Mouse (Mus musculus) frontal cortex, adult 2 months (tissue): ENCODE results near the gene Cntd1. TPM values are rescaled to one million over a fixed set of nuclear protein-coding genes. Genes with fewer than 3 reads are reported as not detected.

Experiments used
- DNase-seq, 2 experiments: peaks; one replicate each; pipeline ENCODE4 v3.0.0; 2022; ENCODE audit warnings: low spot score in 1 of 2; ENCODE audit errors: extremely low spot score in 1 of 2
- polyA plus RNA-seq: library from polyadenylated mRNA; depleted of rRNA; stranded (reverse); fragments of >200 nt; gene quantifications from 2 replicates; pipeline ENCODE4 v1.2.3, GENCODE M21; 2012

Cntd1 gene
- polyA plus RNA-seq, 1 experiment, result 0.84 TPM

DNA sequence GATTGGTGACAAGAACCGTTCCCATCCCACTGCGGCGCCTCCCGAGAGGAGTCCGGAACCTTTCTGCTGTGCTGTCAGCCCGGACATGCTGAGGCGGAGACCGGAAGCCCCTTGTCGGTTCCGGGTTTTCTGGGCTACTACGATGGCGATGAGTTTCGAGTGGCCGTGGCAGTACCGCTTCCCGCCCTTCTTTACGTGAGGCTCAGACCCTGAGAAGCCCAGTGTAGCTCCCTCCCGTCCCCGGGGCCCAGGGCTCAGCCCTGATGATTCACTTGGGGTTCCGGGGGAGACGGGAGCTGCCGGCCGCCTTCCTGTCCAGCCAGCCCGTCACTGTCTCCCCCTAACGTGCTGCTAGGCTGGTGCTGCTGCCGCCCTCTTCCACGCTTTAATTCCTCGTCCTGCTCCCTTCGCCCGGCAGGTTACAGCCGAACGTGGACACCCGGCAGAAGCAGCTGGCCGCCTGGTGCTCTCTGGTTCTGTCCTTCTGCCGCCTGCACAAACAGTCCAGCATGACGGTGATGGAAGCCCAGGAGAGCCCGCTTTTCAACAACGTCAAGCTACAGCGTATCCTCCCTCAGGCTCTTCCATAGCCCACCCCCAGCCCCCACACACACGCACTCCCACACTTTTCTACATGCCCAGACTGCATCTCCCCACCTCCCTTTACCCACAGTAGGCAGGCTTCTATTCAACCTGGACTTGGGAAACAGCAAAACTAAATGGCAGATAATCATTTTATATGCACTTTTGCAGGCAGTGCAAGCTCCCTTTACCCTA, 25.0 kb upstream of the Cntd1 start, which contains the start of gene Vps25:
Vps25 (plus strand) TSS at position 95 of the 777 bp plus-strand sequence.
- DNase-seq, result peak; percentile 50 to 88

DNA sequence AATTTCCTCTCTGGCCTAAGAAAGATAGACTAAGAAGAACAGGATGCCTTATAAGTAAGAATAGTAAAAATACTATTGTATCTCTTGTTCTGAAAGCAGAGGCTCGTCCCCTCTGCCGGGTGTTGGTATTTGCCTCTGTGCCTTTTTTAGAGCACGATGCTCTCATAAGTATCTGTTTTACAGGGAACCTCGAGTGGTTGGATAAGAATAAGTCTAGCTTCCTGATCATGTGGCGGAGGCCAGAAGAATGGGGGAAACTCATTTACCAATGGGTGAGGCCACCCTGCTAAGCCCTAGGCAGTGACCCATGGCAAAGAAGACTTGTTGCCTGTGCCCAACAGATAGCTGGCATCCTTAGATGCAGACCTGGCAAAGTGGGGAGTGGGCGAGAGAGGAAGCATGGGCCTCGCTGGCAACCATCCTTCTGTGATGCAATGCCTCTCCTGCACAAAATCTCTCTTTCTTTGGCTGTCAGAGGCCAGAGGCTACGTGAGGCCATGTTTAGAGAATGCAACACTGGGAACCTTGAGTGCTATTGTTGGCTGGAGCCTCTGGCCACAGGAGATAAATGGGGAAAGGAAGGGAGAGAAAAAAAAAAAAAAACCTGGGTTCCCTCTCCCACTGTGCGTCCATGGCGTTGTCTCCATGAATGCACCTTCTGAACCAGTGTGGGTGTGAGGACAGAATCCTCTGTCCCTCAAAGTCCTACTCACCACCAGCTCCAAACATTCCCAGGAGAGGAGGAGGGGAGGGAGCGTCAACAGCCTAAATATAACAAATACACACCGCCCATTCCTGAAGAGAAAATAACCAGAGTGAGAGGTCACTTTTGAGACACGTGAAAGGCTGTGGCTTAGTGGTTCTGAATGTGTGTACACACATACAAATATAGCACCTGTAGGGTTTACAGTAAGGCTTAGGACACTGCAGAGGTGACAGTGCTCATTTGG, 22.7 kb upstream of the Cntd1 start:
- no peak for DNase-seq

DNA sequence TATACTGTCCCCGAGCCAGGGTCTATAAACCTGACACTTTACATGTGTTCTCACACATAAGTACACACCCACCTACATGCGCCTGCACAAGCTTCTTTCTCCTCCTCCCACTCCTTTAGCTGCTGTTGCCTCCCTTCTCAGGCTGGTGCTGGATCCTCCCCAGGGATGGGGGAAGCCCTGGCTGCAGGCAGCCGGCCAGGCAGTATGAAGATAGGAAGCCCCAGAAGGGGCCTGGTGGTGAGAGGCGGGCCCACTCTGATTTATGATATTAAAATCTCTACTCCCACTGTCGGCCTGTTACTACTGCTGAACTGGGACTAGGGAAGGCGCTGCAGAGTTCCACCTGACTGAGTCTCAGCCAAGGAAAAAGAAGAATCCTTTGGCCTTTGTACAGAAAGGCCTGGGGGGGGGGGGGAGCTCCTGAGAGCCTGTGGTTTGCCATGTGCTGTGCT, 19.5 kb upstream of the Cntd1 start:
- peak; percentile 68 to 79 for DNase-seq

DNA sequence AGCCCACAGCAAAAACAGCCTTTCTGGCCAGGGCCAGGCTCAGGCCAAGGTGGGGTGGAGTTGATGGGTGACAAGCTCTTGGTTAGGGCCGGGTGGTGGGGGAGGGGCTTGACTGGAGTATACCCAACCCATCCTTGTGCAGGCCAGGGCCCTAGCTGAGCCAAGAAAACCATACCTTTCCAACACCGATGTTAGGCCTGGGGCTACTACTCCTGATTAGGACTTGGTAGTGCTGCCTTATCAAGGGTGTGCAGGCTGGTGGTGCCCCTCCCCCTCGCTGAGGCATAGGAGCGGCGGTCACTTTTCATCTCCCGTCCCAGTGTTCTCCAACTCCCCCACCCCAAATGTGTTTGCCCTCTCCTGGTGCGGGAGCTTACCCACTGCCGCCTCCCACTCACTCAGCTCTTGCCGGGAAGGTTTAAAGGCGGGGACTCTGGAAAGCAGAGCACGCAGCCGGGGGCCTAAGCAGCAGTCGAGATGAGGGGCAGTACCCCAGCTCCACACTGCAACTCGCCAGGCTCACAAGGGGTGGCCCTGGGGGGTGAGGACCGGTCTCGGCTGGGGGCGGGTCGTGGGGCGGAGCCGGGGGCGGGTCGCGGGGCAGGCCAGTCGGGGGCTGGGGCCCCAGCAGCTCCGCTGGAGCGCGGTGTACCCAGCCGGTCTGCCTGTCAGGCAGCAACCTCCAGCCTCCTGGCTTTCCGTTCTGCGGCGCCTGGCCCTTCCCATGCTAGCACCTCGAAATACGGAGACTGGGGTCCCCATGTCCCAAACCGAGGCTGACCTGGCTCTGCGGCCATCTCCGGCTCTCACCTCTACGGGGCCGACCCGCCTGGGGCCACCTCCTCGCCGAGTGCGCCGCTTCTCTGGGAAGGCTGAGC, 18.6 kb upstream of the Cntd1 start, which contains the start of gene Wnk4:
Wnk4 (plus strand) TSS at position 620 of the 878 bp plus-strand sequence.
- DNase-seq, result no peak

DNA sequence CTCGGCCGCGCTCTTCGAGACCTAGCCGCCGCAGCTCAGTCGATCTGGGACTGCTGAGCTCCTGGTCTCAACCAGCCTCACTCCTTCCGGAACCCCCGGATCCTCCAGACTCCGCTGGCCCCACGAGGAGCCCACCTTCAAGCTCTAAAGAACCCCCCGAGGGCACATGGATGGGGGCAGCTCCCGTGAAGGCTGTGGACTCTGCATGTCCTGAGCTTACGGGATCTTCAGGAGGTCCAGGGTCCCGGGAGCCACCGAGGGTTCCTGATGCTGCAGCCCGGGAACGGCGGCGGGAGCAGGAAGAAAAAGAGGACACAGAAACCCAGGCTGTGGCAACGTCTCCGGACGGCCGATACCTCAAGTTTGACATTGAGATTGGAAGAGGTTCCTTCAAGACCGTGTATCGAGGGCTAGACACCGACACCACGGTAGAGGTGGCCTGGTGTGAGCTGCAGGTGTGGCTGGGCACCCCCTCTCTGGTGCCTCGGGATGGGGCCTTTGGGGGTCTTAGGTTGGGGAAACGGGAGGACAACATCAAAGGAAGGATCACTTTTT, 17.9 kb upstream of the Cntd1 start:
- DNase-seq, result no peak

DNA sequence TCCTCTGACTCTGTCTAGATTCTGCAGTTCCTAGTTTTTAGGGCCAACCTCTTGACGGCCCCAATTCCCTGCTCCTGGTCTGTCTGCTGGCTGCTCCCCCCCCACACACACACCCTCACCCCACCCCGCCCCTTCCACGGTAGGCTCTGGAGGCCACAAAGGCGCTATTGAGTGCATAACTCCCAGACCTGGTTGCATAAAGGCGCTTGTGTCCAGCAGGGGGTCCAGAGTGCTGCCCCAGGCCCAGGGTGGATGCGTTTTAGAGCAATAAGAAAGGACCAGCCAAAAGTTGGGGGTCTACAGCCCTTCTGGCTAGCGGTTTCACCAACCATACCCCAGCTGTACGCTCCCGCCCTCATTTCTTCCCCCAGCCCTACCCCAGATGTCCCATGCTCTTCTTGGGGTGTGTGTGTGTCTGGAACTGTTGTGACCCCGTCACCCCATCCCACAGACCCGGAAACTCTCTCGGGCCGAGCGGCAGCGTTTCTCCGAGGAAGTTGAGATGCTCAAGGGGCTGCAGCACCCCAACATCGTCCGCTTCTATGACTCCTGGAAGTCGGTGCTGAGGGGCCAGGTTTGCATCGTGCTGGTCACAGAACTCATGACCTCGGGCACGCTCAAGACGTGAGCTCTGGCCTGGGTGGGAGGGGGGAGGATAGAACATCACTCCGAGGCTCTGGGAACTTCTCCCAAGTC, 16.4 kb upstream of the Cntd1 start:
- DNase-seq, result no peak

DNA sequence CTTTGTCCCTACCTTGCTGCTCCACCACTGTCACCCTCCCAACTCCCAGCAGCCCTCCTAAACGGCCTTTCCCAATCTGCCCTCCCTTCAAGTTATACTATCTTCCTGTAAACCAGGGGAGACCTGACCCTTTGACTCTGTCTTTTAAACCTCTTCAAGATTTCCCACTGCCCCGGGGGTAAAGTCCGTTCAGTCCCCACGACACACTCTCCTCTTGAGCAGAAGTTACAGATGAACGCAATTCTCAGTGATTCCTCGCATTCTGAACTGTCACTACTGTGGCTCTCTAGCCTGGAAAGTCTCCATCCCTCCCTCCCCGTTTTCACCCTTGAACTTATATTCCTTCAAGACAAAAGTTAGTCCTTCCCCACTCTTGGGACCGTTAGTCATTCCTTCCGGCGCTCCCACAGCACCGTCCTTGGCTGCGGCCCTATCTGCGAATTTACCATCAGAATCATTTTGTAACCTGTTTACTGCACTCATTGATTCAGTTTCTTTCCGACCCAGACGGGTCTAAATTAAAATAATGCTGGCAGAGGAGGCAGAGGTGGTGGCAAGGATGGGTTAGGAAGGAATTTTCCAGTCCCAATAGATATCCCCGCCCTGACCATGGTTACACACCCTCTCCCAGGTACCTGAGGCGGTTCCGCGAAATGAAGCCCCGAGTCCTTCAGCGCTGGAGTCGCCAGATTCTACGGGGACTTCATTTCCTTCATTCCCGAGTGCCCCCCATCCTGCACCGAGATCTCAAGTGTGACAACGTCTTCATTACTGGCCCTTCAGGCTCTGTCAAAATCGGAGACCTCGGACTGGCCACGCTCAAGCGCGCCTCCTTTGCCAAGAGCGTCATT, 15.4 kb upstream of the Cntd1 start:
- no peak for DNase-seq

DNA sequence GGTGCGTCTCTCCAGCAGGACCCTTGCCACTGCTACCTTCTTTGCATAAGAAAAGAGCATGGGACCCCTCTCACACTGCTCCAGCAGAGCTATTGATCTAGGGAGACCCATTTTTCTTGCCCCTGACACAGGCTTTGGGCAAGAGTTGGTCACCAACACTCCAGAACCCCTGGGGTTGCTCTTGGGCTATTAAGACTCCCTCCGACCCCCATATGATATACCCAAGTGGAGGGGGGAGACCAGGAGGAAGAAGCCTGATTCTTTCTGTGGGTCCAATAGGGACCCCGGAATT, 14.9 kb upstream of the Cntd1 start:
- DNase-seq, result no peak

DNA sequence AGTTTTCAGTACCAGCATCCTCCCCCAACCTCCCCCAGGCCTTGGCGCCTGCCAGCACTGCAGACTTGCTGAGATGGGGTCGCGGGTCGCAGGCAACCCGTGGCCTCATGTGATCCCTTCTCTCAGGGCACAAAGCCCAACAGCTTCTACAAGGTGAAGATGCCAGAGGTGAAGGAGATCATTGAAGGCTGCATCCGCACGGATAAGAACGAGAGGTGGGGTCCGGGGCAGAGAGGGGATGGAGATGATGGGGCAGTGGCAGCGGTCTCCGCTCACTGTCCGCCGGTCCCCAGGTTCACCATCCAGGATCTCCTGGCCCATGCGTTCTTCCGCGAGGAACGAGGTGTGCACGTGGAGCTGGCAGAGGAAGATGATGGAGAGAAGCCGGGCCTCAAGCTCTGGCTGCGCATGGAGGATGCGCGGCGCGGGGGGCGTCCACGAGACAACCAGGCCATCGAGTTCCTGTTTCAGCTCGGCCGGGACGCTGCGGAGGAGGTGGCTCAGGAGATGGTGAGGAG, 13.8 kb upstream of the Cntd1 start:
- DNase-seq, result no peak

DNA sequence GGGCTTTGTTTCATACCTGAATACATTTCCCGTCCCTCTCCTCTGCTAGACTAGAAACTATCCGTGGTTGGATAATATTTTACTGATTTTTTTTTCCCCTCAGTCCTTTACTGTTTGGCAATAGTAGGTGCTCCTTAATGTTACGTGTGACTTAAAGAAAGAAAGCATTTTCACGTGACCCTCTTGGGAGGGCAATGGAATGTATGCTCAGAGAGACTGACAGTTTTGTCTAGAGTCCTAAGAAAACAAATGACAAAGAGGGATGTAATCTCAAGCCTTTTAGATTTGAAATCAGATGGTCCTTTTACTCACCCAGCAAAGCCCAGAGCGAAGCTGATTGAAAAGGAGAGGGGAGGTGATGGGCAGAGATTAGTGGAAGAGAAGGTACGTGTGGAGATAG, 12.9 kb upstream of the Cntd1 start:
- no peak for DNase-seq

DNA sequence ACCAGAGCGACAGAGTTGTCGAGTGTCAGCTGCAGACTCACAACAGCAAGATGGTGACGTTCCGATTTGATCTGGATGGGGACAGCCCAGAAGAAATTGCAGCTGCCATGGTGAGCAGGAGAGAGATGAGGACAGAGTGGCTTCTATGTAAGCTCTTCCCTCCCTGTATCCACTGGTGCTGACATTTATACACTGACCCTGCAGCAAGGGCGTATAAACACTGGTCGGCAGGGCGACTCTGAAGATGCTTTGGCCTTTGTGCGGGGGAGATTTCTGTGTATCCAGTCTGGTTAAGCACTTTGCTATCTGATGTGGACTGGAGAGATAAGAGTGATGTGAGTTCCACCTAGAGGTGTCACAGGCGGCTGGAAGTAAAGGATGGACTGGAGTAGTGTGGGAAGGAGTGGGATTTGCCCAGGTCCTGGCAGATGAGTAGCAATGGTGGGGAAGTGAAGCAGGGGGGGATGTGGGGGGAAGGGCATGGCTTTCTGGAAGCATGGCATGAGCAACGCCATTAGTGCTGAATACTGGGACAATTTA, 9.2 kb upstream of the Cntd1 start:
- no peak for DNase-seq

DNA sequence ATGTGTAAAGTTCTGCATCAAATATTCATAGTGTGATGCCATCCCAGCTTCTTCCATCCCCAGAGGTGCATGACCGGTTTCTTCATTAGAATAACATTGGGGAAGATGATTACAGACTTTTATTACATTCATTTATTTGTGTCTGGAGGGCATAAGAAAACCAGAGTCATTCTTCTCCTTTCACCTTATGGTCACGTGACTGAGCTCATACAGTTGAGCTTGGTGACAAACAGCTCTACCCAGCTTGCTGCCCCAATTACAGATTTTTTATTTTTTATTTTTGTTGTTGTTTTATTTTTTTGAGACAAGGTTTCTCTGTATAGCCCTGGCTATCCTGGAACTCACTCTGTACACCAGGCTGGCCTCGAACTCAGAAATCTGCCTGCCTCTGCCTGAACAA, 6.4 kb upstream of the Cntd1 start:
- no peak for DNase-seq

DNA sequence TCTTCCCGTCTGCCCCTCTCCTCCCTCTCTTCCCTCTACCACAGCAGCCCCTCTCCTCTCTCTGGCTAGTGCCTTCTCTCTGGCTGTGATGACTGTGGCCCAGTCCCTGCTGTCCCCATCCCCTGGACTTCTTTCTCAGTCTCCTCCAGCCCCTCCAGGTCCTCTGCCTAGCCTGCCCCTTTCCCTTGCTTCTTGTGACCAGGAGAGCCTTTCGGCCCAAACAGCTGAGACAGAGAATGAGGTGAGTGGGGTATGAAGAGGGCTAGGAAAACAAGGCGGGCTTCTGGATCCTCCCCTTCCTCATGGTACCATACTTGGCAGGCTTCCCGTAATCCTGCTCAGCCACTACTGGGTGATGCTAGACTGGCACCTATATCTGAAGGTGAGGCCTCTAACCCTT, 3.5 kb upstream of the Cntd1 start:
- DNase-seq, result no peak

DNA sequence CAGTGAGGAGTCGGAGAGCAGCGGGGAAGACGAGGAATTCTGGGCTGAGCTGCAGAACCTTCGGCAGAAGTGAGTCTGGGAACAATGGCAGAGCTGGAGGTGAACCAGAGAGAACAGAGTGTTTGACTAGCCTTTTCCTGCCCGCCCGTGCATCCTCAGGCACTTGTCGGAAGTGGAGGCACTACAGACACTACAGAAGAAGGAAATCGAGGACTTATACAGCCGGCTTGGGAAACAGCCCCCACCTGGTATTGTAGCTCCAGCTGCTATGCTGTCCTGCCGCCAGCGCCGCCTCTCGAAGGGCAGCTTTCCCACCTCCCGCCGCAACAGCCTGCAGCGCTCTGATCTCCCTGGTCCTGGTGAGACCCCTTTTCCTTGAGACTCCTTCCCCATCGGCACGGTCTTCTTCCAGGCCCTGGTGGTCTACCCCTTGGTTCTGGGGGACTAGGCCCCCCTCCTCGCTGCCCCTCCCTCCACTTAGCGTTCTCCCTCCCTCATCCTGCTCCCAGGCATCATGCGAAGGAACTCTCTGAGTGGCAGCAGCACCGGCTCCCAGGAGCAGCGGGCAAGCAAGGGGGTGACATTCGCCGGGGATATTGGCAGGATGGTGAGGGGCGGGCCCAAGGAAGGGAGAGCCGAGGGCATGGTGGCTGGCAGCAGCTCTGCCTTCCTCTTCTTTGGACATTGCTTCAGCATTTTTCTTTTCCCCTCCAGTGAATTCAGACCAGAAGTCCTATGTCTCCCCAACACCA, 2.3 kb upstream of the Cntd1 start:
- no peak for DNase-seq

DNA sequence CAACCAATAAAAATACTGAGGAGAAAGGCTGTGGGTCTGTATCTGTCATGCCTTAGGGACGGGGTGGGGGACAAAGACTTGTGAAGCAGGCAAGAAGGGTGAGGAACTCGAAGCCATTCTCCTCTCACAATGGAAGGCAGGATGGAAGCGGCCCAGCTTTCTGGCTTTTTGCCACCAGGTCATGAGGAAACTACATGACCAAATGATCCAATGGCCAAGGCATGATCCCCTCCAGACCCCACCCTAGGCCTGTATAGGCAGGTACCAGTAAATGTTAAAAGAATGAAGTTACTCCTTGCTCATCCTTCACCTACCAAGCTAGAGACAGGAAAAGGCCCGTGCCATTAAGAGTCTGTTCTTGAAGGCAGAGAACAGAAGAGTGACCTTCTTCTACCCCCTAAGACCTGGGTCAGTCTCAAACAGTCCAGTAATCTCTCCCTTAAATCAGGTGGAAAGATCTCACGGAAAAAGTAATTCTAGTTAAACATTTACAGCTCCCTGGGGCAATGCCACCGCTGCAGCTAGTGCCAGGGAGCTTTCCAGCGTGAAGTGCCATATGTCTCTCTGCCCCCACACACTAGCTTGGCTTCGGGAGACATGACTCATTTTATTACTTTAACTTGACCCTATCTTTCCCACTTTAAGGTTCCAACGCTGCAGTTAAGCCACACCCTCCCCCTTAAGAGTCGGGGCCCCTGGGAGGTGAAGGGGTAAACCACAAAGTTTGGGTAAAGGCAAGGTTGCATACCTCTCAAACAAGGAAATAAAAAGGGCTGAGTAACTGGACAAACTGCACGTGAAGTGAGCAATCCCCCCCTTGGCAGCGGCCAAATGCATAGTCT, 1.2 kb upstream of the Cntd1 start:
- peak in 1 of 2 experiments; percentile 56 for DNase-seq

DNA sequence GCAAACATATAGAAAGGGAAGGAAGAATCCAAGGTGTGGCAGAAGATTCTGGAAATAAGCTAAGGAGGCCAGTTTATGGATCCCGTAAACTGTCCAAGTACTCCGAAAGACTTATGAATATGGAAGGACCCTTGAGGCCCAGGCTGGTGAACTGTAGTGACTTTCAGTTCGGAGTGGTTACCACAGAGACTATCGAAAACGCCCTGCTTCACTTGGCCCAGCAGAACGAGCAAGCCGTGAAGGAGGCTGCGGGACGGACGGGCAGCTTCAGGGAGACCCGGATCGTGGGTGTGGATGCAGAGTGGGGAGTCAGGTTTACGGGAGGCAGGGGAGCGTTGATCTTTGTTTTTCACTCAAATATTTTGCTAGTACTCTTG, 369 bp downstream of the Cntd1 start:
- no peak for DNase-seq

DNA sequence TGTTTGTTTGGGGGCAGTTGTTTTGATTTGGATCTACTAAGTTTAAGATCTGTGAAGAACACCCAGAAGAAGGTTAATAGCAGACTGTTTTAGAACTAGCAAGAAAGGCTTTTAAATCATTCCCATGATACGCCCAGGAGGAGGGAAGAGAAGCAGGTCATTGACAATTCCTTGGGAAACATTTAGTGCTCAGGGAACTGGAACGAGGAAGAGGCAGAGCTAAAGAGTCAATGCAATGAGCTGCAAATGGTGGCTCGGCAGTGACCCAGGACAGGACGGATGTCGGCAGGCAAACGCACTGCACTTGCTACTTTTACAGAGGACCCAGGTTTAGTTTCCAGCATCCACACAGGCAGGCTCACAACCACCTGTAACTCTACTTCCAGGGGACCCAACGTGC, 2.0 kb downstream of the Cntd1 start:
- DNase-seq, result no peak
